14 mouse cellular contexts compared by ENCODE assay signal in genomic region chr2:127079881-127080590, GRCm38 (mm10). TPM values are rescaled to one million over a fixed set of nuclear protein-coding genes. Genes with fewer than 3 reads are reported as not detected.
A peak's percentile ranks its signal among the peaks of the same experiment; 100 is the strongest.
DNase-seq lines count a peak whose midpoint lies in the region; ATAC-seq and TF ChIP-seq lines count a peak whose summit lies in the region.
"Had no signal": no experiment of that assay in that cellular context is flagged by ENCODE, and none has a peak within 500 bp of the region (broad histone marks: within the 10 kb centered on the region; RNA-seq: fewer than 3 reads in every experiment).

No protein-coding gene starts in this region.

- TF ChIP-seq CTCF in spleen, adult 2 months (IDR thresholded peaks at IDR 0.05; ENCODE audit: extremely low read depth, insufficient read depth, insufficient read length, insufficient replicate concordance): no peak

- H3K9me3 ChIP-seq in liver, embryonic 15.5 days (replicated peaks): no peaks in the 10 kb centered on the region
- H3K9me3 ChIP-seq: forebrain, embryonic 13.5 days; hindbrain, embryonic 15.5 days; stomach, embryonic 15.5 days had no signal

- H3K4me3 ChIP-seq in spleen, adult 2 months (ENCODE audit: extremely low read depth, insufficient read depth, insufficient read length): no peak overlapping the region
- H3K4me3 ChIP-seq in liver, embryonic 15.5 days (replicated peaks): no peak overlapping the region
- H3K4me3 ChIP-seq: forebrain, embryonic 13.5 days; hindbrain, embryonic 15.5 days; left cerebral cortex, adult 2 months; stomach, embryonic 15.5 days had no signal

- no peaks in the 10 kb centered on the region for H3K36me3 ChIP-seq in spleen, adult 2 months (ENCODE audit: control insufficient read depth, insufficient read depth, low read length)
- H3K36me3 ChIP-seq in liver, embryonic 15.5 days (replicated peaks): peaks cover 3% of the 10 kb centered on the region; the same call in 1 of the 2 replicates
- H3K36me3 ChIP-seq: stomach, embryonic 15.5 days had no signal

- H3K9ac ChIP-seq in liver, embryonic 15.5 days: no peak overlapping the region
- H3K9ac ChIP-seq: forebrain, embryonic 13.5 days; hindbrain, embryonic 15.5 days; stomach, embryonic 15.5 days had no signal

- no peak for TF ChIP-seq POLR2A in spleen, adult 2 months (IDR thresholded peaks at IDR 0.05; ENCODE audit: low read depth, low read length)

- 83% methylated on average over 11 of the region's 11 CpGs for WGBS in spleen, adult 2 months
- WGBS in liver, embryonic 15.5 days (ENCODE audit: insufficient replicate concordance): 60% methylated on average over 11 of the region's 11 CpGs

- ATAC-seq in liver, embryonic 15.5 days (ENCODE audit: insufficient read depth): peak; percentile 41
- ATAC-seq: activated CD4-positive, CD25-positive, alpha-beta regulatory T cell, adult 4 months; forebrain, embryonic 13.5 days had no signal

- peak overlapping the region; percentile 20; the same call in 1 of the 2 replicates for H3K27ac ChIP-seq in spleen, adult 2 months (ENCODE audit: insufficient read depth, low read length)
- H3K27ac ChIP-seq in liver, embryonic 15.5 days (replicated peaks): peak overlapping the region; percentile 68
- H3K27ac ChIP-seq: forebrain, embryonic 13.5 days; hindbrain, embryonic 15.5 days; left cerebral cortex, adult 2 months; stomach, embryonic 15.5 days had no signal

- no peak for DNase-seq in spleen, adult 2 months (ENCODE audit: low read depth in 1 of 2, low spot score in 2 of 2)
- DNase-seq in spleen, postnatal 10 days (ENCODE audit: low spot score in 2 of 2): no peak
- peak; percentile 91 for DNase-seq in kidney, adult 9 months
- no peak for DNase-seq in retina, postnatal 1 day
- DNase-seq in cerebellum, adult 11-12 months: no peak
- DNase-seq in adrenal gland, adult 2 months: no peak
- DNase-seq: gastrocnemius, postnatal 36 days; right cerebral cortex, adult 18-20 months had no signal

- H3K27me3 ChIP-seq in spleen, adult 2 months (ENCODE audit: control insufficient read depth, insufficient read depth, low read length): no peaks in the 10 kb centered on the region
- H3K27me3 ChIP-seq in liver, embryonic 15.5 days: no peaks in the 10 kb centered on the region
- H3K27me3 ChIP-seq: forebrain, embryonic 13.5 days; hindbrain, embryonic 15.5 days; stomach, embryonic 15.5 days had no signal

- peak overlapping the region; percentile 43 for H3K4me2 ChIP-seq in liver, embryonic 15.5 days
- H3K4me2 ChIP-seq: forebrain, embryonic 13.5 days; hindbrain, embryonic 15.5 days; stomach, embryonic 15.5 days had no signal

- H3K4me1 ChIP-seq in spleen, adult 2 months (ENCODE audit: control insufficient read depth, insufficient read depth, insufficient read length): no peaks in the 10 kb centered on the region; the same call in 1 of the 2 replicates
- H3K4me1 ChIP-seq in liver, embryonic 15.5 days (replicated peaks): peaks cover 26% of the 10 kb centered on the region
- H3K4me1 ChIP-seq: forebrain, embryonic 13.5 days; hindbrain, embryonic 15.5 days; stomach, embryonic 15.5 days had no signal

RNA-seq across cellular contexts. Expression of gene Blvra, which starts 9.6 kb away (rescaled TPM):
- 7.3 and 11.3 TPM in 2 replicates for polyA plus RNA-seq in spleen, adult 2 months (2012; rRNA removed)
- polyA plus RNA-seq in liver, embryonic 15.5 days (2015; fragmentation: Nextera tagmentation; extraction: Ambion mirVana): 51.6 and 56.3 TPM in 2 replicates
- 10 to 100 TPM; 24.3 to 27.8 TPM for total RNA-seq in adrenal gland, adult 2 months (2021)
- polyA plus RNA-seq in adrenal gland, adult 2 months (2012; rRNA removed): 2.9 TPM in 2 replicates

RNA-seq across cellular contexts. Expression of gene Ncaph, which starts 53.7 kb away (rescaled TPM):
- 2.5 and 2.8 TPM in 2 replicates for polyA plus RNA-seq in spleen, adult 2 months (2012; rRNA removed)
- 54.9 and 57.2 TPM in 2 replicates for polyA plus RNA-seq in liver, embryonic 15.5 days (2015; fragmentation: Nextera tagmentation; extraction: Ambion mirVana)
- total RNA-seq in adrenal gland, adult 2 months (2021): 1 to 10 TPM; 1.4 to 2.6 TPM
- polyA plus RNA-seq in adrenal gland, adult 2 months (2012; rRNA removed): 0.46 and 0.89 TPM in 2 replicates

Comparison
In these comparisons a context has a peak if more than half of its experiments do, and no peak if none do; other contexts are left out.
1. RNA of gene Ncaph, which starts 53.7 kb away (polyA plus RNA-seq): 54.9 to 57.2 TPM in liver, embryonic 15.5 days; 2.5 to 2.8 TPM in spleen, adult 2 months and 0.46 to 0.89 TPM in adrenal gland, adult 2 months; every median in the first group is over 10 times any median in the second.